Mouse (Mus musculus): ENCODE data around the gene Capn1. TPM values are rescaled to one million over a fixed set of nuclear protein-coding genes. Genes with fewer than 3 reads are reported as not detected.
A peak's percentile ranks its signal among the peaks of the same experiment; 100 is the strongest.

Gene Capn1
- polyA plus RNA-seq, 1 experiment from 2014 or later = 3.2 TPM

- 0 out of 2 replicates have a peak, but pooled peaks cover 5% of the 10 kb centered on the region for H3K27me3 ChIP-seq
- H3K9me3 ChIP-seq = no peaks in the 10 kb centered on the region
- no peaks in the 10 kb centered on the region for H3K36me3 ChIP-seq (replicated peaks)
- no peak overlapping the region for H3K4me3 ChIP-seq (replicated peaks)
- H3K27ac ChIP-seq = no peak overlapping the region
- 82% methylated on average over 9 of the region's 9 CpGs for WGBS
- ATAC-seq (ENCODE audit: low FRiP score) = no peak
- no peak overlapping the region for H3K4me2 ChIP-seq
- no peaks in the 10 kb centered on the region for H3K4me1 ChIP-seq
- no peak overlapping the region for H3K9ac ChIP-seq
Measured at GRCm38 (mm10) chr19:5980477-5980876, 35.2 kb downstream of the Capn1 start.

GRCm38 (mm10) chr19:5977717-5978116 is 38.0 kb downstream of the Capn1 start:
- Histone ChIP-seq H3K27ac (no peak overlapping the region), H3K4me1 (no peaks in the 10 kb centered on the region), H3K4me2 (no peak overlapping the region), H3K9me3 (no peaks in the 10 kb centered on the region), H3K9ac (no peak overlapping the region), H3K27me3 (peaks cover 2% of the 10 kb centered on the region; the same call in 1 of the 2 replicates), H3K4me3 (replicated peaks) (no peak overlapping the region), H3K36me3 (replicated peaks) (no peaks in the 10 kb centered on the region)
- 76% methylated on average over 3 of the region's 3 CpGs for WGBS
- no peak for ATAC-seq (ENCODE audit: low FRiP score)

GRCm38 (mm10) chr19:5975676-5976075 is 40.0 kb downstream of the Capn1 start:
- Histone ChIP-seq H3K4me1 (no peaks in the 10 kb centered on the region), H3K4me3 (replicated peaks) (no peak overlapping the region), H3K9me3 (no peaks in the 10 kb centered on the region), H3K27me3 (no peaks in the 10 kb centered on the region; the same call in 1 of the 2 replicates), H3K27ac (no peak overlapping the region), H3K9ac (no peak overlapping the region), H3K4me2 (no peak overlapping the region), H3K36me3 (replicated peaks) (no peaks in the 10 kb centered on the region)
- 83% methylated on average over 4 of the region's 4 CpGs for WGBS
- ATAC-seq (ENCODE audit: low FRiP score) = no peak

DNA sequence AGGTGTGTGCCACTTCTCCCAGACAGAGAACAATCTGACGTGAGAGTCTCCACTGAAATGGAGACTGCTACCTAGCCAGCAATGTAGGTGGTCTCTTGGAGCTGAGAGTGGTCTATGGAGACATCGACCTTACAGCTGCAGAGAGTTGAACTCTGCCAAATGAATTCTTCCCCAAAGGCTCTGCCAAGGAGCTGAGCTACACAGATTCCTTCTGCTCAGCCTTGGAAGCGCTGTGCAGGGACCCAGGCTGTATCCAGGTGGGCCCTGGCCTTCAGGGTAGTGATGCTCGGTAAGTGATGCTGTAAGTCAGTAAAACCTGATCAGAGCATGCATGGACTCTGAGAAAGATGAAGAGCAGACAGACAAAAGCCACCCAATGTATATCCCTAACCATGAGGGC is 40.6 kb downstream of the Capn1 start:
- H3K36me3 ChIP-seq (replicated peaks) = no peaks in the 10 kb centered on the region
- H3K9ac ChIP-seq = no peak overlapping the region
- no peak overlapping the region for H3K4me3 ChIP-seq (replicated peaks)
- H3K27me3 ChIP-seq = no peaks in the 10 kb centered on the region; the same call in 1 of the 2 replicates
- H3K9me3 ChIP-seq = no peaks in the 10 kb centered on the region
- no peaks in the 10 kb centered on the region for H3K4me1 ChIP-seq
- H3K4me2 ChIP-seq = no peak overlapping the region
- ATAC-seq (ENCODE audit: low FRiP score) = no peak
- H3K27ac ChIP-seq = no peak overlapping the region
- WGBS = 73% methylated on average over 4 of the region's 4 CpGs

DNA sequence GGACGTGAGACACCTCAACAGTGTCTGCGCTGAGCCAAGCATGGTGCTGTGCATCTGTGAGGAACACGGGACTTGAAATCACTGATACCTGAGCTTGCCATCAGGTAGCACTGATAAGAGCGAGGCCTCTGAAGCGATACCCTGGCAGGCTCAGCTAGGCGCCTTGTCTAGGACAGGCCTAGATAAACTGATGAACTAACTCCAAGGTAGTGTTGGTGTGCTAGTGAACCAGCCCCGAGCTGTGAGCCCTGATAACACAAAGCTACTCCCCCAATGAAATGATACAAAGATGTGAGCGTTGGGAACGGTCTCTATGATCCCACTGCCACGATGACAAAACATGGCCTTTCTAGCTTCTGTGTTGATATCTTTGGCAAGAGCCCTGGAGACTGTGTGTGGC is 48.0 kb downstream of the Capn1 start:
- WGBS = 89% methylated on average over 10 of the region's 10 CpGs
- no peaks in the 10 kb centered on the region for H3K36me3 ChIP-seq (replicated peaks)
- no peak overlapping the region for H3K4me3 ChIP-seq (replicated peaks)
- no peak overlapping the region for H3K27ac ChIP-seq
- no peak overlapping the region for H3K4me2 ChIP-seq
- no peak overlapping the region for H3K9ac ChIP-seq
- no peaks in the 10 kb centered on the region for H3K27me3 ChIP-seq
- H3K4me1 ChIP-seq = peaks cover 17% of the 10 kb centered on the region
- ATAC-seq (ENCODE audit: low FRiP score) = no peak
- no peaks in the 10 kb centered on the region for H3K9me3 ChIP-seq

GRCm38 (mm10) chr19:5966786-5967185 is 48.9 kb downstream of the Capn1 start:
- H3K36me3 ChIP-seq (replicated peaks) = 0 out of 2 replicates have a peak, but pooled peaks cover under 1% of the 10 kb centered on the region
- peaks cover 22% of the 10 kb centered on the region for H3K4me1 ChIP-seq
- no peak overlapping the region for H3K4me2 ChIP-seq
- no peak for ATAC-seq (ENCODE audit: low FRiP score)
- no peak overlapping the region for H3K4me3 ChIP-seq (replicated peaks)
- H3K9me3 ChIP-seq = no peaks in the 10 kb centered on the region
- no peak overlapping the region for H3K27ac ChIP-seq
- no peak overlapping the region for H3K9ac ChIP-seq
- no peaks in the 10 kb centered on the region for H3K27me3 ChIP-seq
- WGBS = 81% methylated on average over 6 of the region's 6 CpGs

- peaks cover 9% of the 10 kb centered on the region; the same call in 1 of the 2 replicates for H3K36me3 ChIP-seq (replicated peaks)
- 92% methylated on average over 2 of the region's 2 CpGs for WGBS
- no peak for ATAC-seq (ENCODE audit: low FRiP score)
Measured at GRCm38 (mm10) chr19:5965910-5966309, 49.8 kb downstream of the Capn1 start.

GRCm38 (mm10) chr19:5965280-5965679 is 50.4 kb downstream of the Capn1 start:
- peak; percentile 67; the same call in 1 of the 2 replicates for ATAC-seq (ENCODE audit: low FRiP score)
- Histone ChIP-seq H3K9me3 (no peaks in the 10 kb centered on the region), H3K27ac (no peak overlapping the region), H3K4me1 (peaks cover 27% of the 10 kb centered on the region), H3K27me3 (no peaks in the 10 kb centered on the region), H3K4me3 (replicated peaks) (no peak overlapping the region), H3K36me3 (replicated peaks) (peaks cover 13% of the 10 kb centered on the region), H3K9ac (no peak overlapping the region), H3K4me2 (no peak overlapping the region)
- 12% methylated on average over 4 of the region's 4 CpGs for WGBS

More at GRCm38 (mm10) chr19:5965910-5966309, 49.8 kb downstream of the Capn1 start:
- Histone ChIP-seq H3K9ac (no peak overlapping the region), H3K27ac (no peak overlapping the region), H3K27me3 (no peaks in the 10 kb centered on the region), H3K4me3 (replicated peaks) (no peak overlapping the region), H3K4me1 (peaks cover 27% of the 10 kb centered on the region), H3K9me3 (no peaks in the 10 kb centered on the region), H3K4me2 (no peak overlapping the region)

- 0 out of 2 replicates have a peak overlapping the region, but pooled peaks have one; percentile 79 for H3K9ac ChIP-seq
- WGBS = 81% methylated on average over 2 of the region's 2 CpGs
Measured at GRCm38 (mm10) chr19:5964804-5965203, 50.9 kb downstream of the Capn1 start.

DNA sequence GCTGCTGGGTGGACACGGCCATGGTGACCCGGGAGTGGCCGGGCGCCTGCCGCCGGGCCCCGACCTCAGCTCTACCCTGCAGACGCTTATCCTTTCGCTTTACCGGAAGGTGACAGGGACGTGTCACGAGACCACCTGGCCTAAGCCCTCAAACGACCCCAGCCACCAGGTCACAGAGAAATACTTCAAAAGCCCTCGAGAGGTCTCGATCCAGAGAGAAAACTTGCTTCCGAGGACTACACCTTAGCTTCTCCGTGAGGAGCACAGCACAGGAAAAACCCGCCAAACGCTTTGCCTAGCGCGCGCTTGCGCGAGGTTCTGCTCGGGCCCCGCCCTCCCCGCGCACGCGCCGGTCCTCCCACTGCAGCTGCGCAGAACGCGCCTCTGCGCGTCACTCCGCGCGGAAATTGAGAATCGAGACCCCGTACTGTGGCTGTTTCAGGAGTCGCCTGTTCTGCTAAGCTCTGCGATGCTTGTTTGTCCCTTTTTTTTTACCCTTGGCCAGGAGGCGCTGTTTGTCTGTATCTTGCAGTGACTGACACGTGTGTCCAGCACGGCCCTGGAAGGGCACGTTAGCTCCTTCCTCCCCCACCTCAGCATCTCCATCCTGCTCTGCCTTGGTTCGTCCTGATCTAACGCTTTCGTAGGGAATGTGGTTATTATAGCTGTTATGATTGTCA is 51.7 kb downstream of the Capn1 start, which contains the start of gene Pola2:
Gene Pola2 (minus strand): TSS at position 320 of the 680 bp plus-strand sequence.
- H3K36me3 ChIP-seq (replicated peaks) = peaks cover 20% of the 10 kb centered on the region
- H3K9ac ChIP-seq = peak within 1 kb of the TSS; percentile 79
- H3K9me3 ChIP-seq = no peaks in the 10 kb centered on the region
- H3K4me1 ChIP-seq = peaks cover 27% of the 10 kb centered on the region
- peak within 1 kb of the TSS; percentile 63 for H3K27ac ChIP-seq
- peak within 1 kb of the TSS; percentile 83 for H3K4me2 ChIP-seq
- ATAC-seq (ENCODE audit: low FRiP score) = peak; percentile 92
- no peaks in the 10 kb centered on the region for H3K27me3 ChIP-seq
- under 1% methylated on average over 50 of the region's 50 CpGs for WGBS
- H3K4me3 ChIP-seq (replicated peaks) = peak within 1 kb of the TSS; percentile 62

More at GRCm38 (mm10) chr19:5964804-5965203, 50.9 kb downstream of the Capn1 start:
- Histone ChIP-seq H3K4me3 (replicated peaks) (peak overlapping the region; percentile 62; the same call in 1 of the 2 replicates), H3K36me3 (replicated peaks) (peaks cover 13% of the 10 kb centered on the region), H3K4me2 (peak overlapping the region; percentile 83), H3K27me3 (no peaks in the 10 kb centered on the region), H3K4me1 (peaks cover 27% of the 10 kb centered on the region), H3K9me3 (no peaks in the 10 kb centered on the region), H3K27ac (no peak overlapping the region)
- ATAC-seq (ENCODE audit: low FRiP score) = no peak

- peaks cover 33% of the 10 kb centered on the region for H3K36me3 ChIP-seq (replicated peaks)
- H3K9me3 ChIP-seq = no peaks in the 10 kb centered on the region
- H3K27me3 ChIP-seq = no peaks in the 10 kb centered on the region
- WGBS = 38% methylated on average over 1 of the region's 1 CpGs
- no peak for ATAC-seq (ENCODE audit: low FRiP score)
- H3K4me1 ChIP-seq = peaks cover 27% of the 10 kb centered on the region
- peak overlapping the region; percentile 62 for H3K4me3 ChIP-seq (replicated peaks)
- peak overlapping the region; percentile 83 for H3K4me2 ChIP-seq
- H3K27ac ChIP-seq = no peak overlapping the region
- H3K9ac ChIP-seq = peak overlapping the region; percentile 79
Measured at GRCm38 (mm10) chr19:5962651-5963050, 53.0 kb downstream of the Capn1 start.

- no peaks in the 10 kb centered on the region for H3K27me3 ChIP-seq
- H3K4me3 ChIP-seq (replicated peaks) = no peak overlapping the region
- no peak overlapping the region for H3K4me2 ChIP-seq
- ATAC-seq (ENCODE audit: low FRiP score) = no peak
- H3K4me1 ChIP-seq = peaks cover 7% of the 10 kb centered on the region
- peaks cover 80% of the 10 kb centered on the region for H3K36me3 ChIP-seq (replicated peaks)
- no peak overlapping the region for H3K9ac ChIP-seq
- no peak overlapping the region for H3K27ac ChIP-seq
- no peaks in the 10 kb centered on the region for H3K9me3 ChIP-seq
- 91% methylated on average over 5 of the region's 5 CpGs for WGBS
Measured at GRCm38 (mm10) chr19:5957371-5957770, 58.3 kb downstream of the Capn1 start.

- ATAC-seq (ENCODE audit: low FRiP score) = no peak; the same call in 1 of the 2 replicates
- H3K4me3 ChIP-seq (replicated peaks) = no peak overlapping the region
- H3K9me3 ChIP-seq = no peaks in the 10 kb centered on the region
- H3K4me1 ChIP-seq = peaks cover 4% of the 10 kb centered on the region; the same call in 1 of the 2 replicates
- WGBS = 30% methylated on average over 3 of the region's 3 CpGs
- H3K4me2 ChIP-seq = no peak overlapping the region
- peaks cover 85% of the 10 kb centered on the region for H3K36me3 ChIP-seq (replicated peaks)
- H3K27ac ChIP-seq = no peak overlapping the region
- H3K9ac ChIP-seq = no peak overlapping the region
- no peaks in the 10 kb centered on the region for H3K27me3 ChIP-seq
Measured at GRCm38 (mm10) chr19:5956685-5957084, 59.0 kb downstream of the Capn1 start.
